Mouse (Mus musculus) left cerebral cortex, postnatal 4 days (tissue): ENCODE measurements around the gene Akirin1. TPM values are rescaled to one million over a fixed set of nuclear protein-coding genes. Genes with fewer than 3 reads are reported as not detected.
A peak's percentile ranks its signal among the peaks of the same experiment; 100 is the strongest.

Source experiments
- DNase-seq: peaks from one replicate; pipeline ENCODE4 v3.0.0-alpha.2; 2022
- intact Hi-C: fragments of 180-260 bp; cut with DNase I; formaldehyde crosslinking; loops from one replicate; pipeline ENCODE4 v1.15.1; 2025
- total RNA-seq, 2 experiments: library from RNA; stranded (reverse); gene quantifications; 2 replicates each; pipeline ENCODE4 v1.2.3; 2021

Akirin1 gene
- total RNA-seq, 2 experiments from 2014 or later: 46.5 to 46.9 TPM

GRCm38 (mm10) chr4:123721761-123722160 lies 28.4 kb downstream of the Akirin1 start:
- intact Hi-C loops: no loop called here
- no peak for DNase-seq

- intact Hi-C loops: no loop called here
- DNase-seq: no peak
Measured at GRCm38 (mm10) chr4:123718434-123718780, 31.7 kb downstream of the Akirin1 start.

GRCm38 (mm10) chr4:123717574-123718433 lies 32.3 kb downstream of the Akirin1 start, which contains the start of gene Ndufs5:
Ndufs5 (minus strand) TSS chr4:123718202.
- intact Hi-C loops: no loop called here

GRCm38 (mm10) chr4:123712431-123712830 lies 37.7 kb downstream of the Akirin1 start:
- no peak for DNase-seq
- intact Hi-C loops: no loop called here

More at GRCm38 (mm10) chr4:123717574-123718433, 32.3 kb downstream of the Akirin1 start, which contains the start of gene Ndufs5:
- peak; percentile 97 for DNase-seq

GRCm38 (mm10) chr4:123707340-123707739 lies 42.8 kb downstream of the Akirin1 start:
- intact Hi-C loops: no loop called here
- no peak for DNase-seq

- DNase-seq: no peak
- intact Hi-C loops: no loop called here
Measured at GRCm38 (mm10) chr4:123705340-123705739, 44.8 kb downstream of the Akirin1 start.

- no peak for DNase-seq
- intact Hi-C loops: no loop called here
Measured at GRCm38 (mm10) chr4:123693384-123693783, 56.8 kb downstream of the Akirin1 start.

- intact Hi-C loops: no loop called here
- no peak for DNase-seq
Measured at GRCm38 (mm10) chr4:123692071-123692470, 58.1 kb downstream of the Akirin1 start.

- intact Hi-C loops: no loop called here
- no peak for DNase-seq
Measured at GRCm38 (mm10) chr4:123690311-123690710, 59.8 kb downstream of the Akirin1 start.

GRCm38 (mm10) chr4:123687025-123687781 lies 62.9 kb downstream of the Akirin1 start:
- intact Hi-C loops: no loop called here
- DNase-seq: peak; percentile 45

- intact Hi-C loops: no loop called here
- peak; percentile 32 for DNase-seq
Measured at GRCm38 (mm10) chr4:123686368-123687024, 63.6 kb downstream of the Akirin1 start.

- intact Hi-C loops: no loop called here
- peak; percentile 88 for DNase-seq
Measured at GRCm38 (mm10) chr4:123685506-123686242, 64.5 kb downstream of the Akirin1 start.

GRCm38 (mm10) chr4:123685046-123685445 lies 65.1 kb downstream of the Akirin1 start:
- no peak for DNase-seq
- intact Hi-C loops: no loop called here

Other genes with a start within 250 kb of the Akirin1 start
- 100 to 1,000 TPM; 337 to 347 TPM for gene Macf1, start 66.0 kb downstream of the Akirin1 start, total RNA-seq
- 100 to 1,000 TPM; 134 to 138 TPM for gene Ndufs5, start 32.1 kb downstream of the Akirin1 start, total RNA-seq
- gene Rhbdl2, start 37.5 kb upstream of the Akirin1 start, total RNA-seq: 1 to 10 TPM in 1 of 2 experiments, under 1 TPM in 1; 0.95 to 1.5 TPM
- not detected for gene 4933427I04Rik, start 109.3 kb upstream of the Akirin1 start, total RNA-seq
- 10 to 100 TPM; 16.8 to 17.6 TPM for gene Mycbp, start 154.5 kb upstream of the Akirin1 start, total RNA-seq
- gene Rragc, start 167.1 kb upstream of the Akirin1 start, total RNA-seq: 10 to 100 TPM; 45.7 to 48.4 TPM
- gene 4930535I16Rik, start 167.7 kb upstream of the Akirin1 start, total RNA-seq: not detected